ENCODE assay signal across 13 mouse cellular contexts in genomic region chr3:60615615-60616014, GRCm38 (mm10).
A peak's percentile ranks its signal among the peaks of the same experiment; 100 is the strongest.
DNase-seq lines count a peak whose midpoint lies in the region; ATAC-seq and TF ChIP-seq lines count a peak whose summit lies in the region.
"Had no signal": no experiment of that assay in that cellular context is flagged by ENCODE, and none has a peak within 500 bp of the region (broad histone marks: within the 10 kb centered on the region; RNA-seq: fewer than 3 reads in every experiment).

No protein-coding gene starts in this region.

- WGBS in intestine, postnatal 0 days: 66% methylated on average over 7 of the region's 7 CpGs
- 68% methylated on average over 7 of the region's 7 CpGs for WGBS in intestine, embryonic 15.5 days

- H3K9me3 ChIP-seq in intestine, postnatal 0 days (ENCODE audit: control insufficient read depth): no peaks in the 10 kb centered on the region
- no peaks in the 10 kb centered on the region for H3K9me3 ChIP-seq in intestine, embryonic 15.5 days
- no peaks in the 10 kb centered on the region for H3K9me3 ChIP-seq in CH12.LX (replicated peaks; ENCODE audit: low read length)
- H3K9me3 ChIP-seq: embryonic facial prominence, embryonic 15.5 days; limb, embryonic 15.5 days had no signal

- no peak overlapping the region for H3K9ac ChIP-seq in intestine, postnatal 0 days (ENCODE audit: low read depth, low read length)
- no peak overlapping the region for H3K9ac ChIP-seq in intestine, embryonic 15.5 days
- peak overlapping the region; percentile 39; the same call in 1 of the 2 replicates for H3K9ac ChIP-seq in CH12.LX (ENCODE audit: insufficient read depth, low read depth)
- H3K9ac ChIP-seq: embryonic facial prominence, embryonic 15.5 days; limb, embryonic 15.5 days had no signal

- 0 out of 2 replicates have a peak, but pooled peaks have one; percentile 7 for TF ChIP-seq CTCF in intestine, postnatal 0 days (IDR thresholded peaks at IDR 0.05; ENCODE audit: low read depth)
- no peak for TF ChIP-seq CTCF in CH12.LX (conservative IDR thresholded peaks at IDR 0.05 in 1 of 2, IDR thresholded peaks at IDR 0.05 in 1 of 2; ENCODE audit: low read depth in 2 of 2, low read length in 2 of 2)

- in situ Hi-C loops in CH12.LX (cut with MboI; ENCODE audit: low pct_ligation_motif_present, low pct_unique_long_range_greater_than_20kb, low sequenced_read_pairs): no loop called here

- H3K36me3 ChIP-seq in intestine, postnatal 0 days (ENCODE audit: control insufficient read depth, insufficient read depth): peaks cover 16% of the 10 kb centered on the region; the same call in 1 of the 2 replicates
- peaks cover 2% of the 10 kb centered on the region; the same call in 1 of the 2 replicates for H3K36me3 ChIP-seq in intestine, embryonic 15.5 days
- H3K36me3 ChIP-seq in CH12.LX (replicated peaks in 1 of 2; ENCODE audit: control insufficient read depth in 1 of 2, insufficient read depth in 1 of 2, low read length in 1 of 2): peaks cover 34 to 59% of the 10 kb centered on the region in 2 experiments

- peaks cover 22% of the 10 kb centered on the region for H3K79me2 ChIP-seq in CH12.LX (replicated peaks; ENCODE audit: control insufficient read depth, extremely low read depth, insufficient read depth, poor library complexity, severe bottlenecking)

- no peak overlapping the region for H3K27ac ChIP-seq in intestine, postnatal 0 days (ENCODE audit: low read depth, low read length)
- no peak overlapping the region for H3K27ac ChIP-seq in intestine, embryonic 15.5 days
- peak overlapping the region; percentile 76 for H3K27ac ChIP-seq in CH12.LX (ENCODE audit: insufficient read depth, low read depth)
- H3K27ac ChIP-seq: embryonic facial prominence, embryonic 15.5 days; limb, embryonic 15.5 days had no signal

- no peaks in the 10 kb centered on the region for H3K27me3 ChIP-seq in intestine, postnatal 0 days (replicated peaks; ENCODE audit: control insufficient read depth, insufficient read depth, low read length)
- H3K27me3 ChIP-seq in intestine, embryonic 15.5 days (replicated peaks): no peaks in the 10 kb centered on the region
- no peaks in the 10 kb centered on the region for H3K27me3 ChIP-seq in CH12.LX (replicated peaks)
- H3K27me3 ChIP-seq: embryonic facial prominence, embryonic 15.5 days; limb, embryonic 15.5 days had no signal

- H3K4me1 ChIP-seq in intestine, postnatal 0 days (replicated peaks; ENCODE audit: control insufficient read depth, insufficient read depth, low read length): 0 out of 2 replicates have a peak, but pooled peaks cover 4% of the 10 kb centered on the region
- no peaks in the 10 kb centered on the region for H3K4me1 ChIP-seq in intestine, embryonic 15.5 days (replicated peaks)
- peaks cover 5 to 46% of the 10 kb centered on the region in 2 experiments; a peak in 3 of 4 replicates for H3K4me1 ChIP-seq in CH12.LX (ENCODE audit: control insufficient read depth in 1 of 2, insufficient read depth in 2 of 2)
- H3K4me1 ChIP-seq: embryonic facial prominence, embryonic 15.5 days had no signal

- dilution Hi-C loops in CH12.LX (cut with MboI; ENCODE audit: extremely low pct_ligation_motif_present, extremely low pct_unique_long_range_greater_than_20kb, low sequenced_read_pairs): no loop called here

- no peak overlapping the region for H3K4me3 ChIP-seq in intestine, postnatal 0 days (ENCODE audit: low read depth, low read length)
- no peak overlapping the region for H3K4me3 ChIP-seq in intestine, embryonic 15.5 days (replicated peaks)
- peak overlapping the region in 1 of 3 experiments; percentile 5 for H3K4me3 ChIP-seq in CH12.LX (replicated peaks in 1 of 3; ENCODE audit: low read depth in 2 of 3, low read length in 2 of 3, poor library complexity in 1 of 3)
- H3K4me3 ChIP-seq: embryonic facial prominence, embryonic 15.5 days; limb, embryonic 15.5 days had no signal

- intact Hi-C loops in left cerebral cortex, postnatal 36 days (cut with DNase I): no loop called here

- no peak for TF ChIP-seq RAD21 in CH12.LX (IDR thresholded peaks at IDR 0.05; ENCODE audit: low read depth, low read length)

- TF ChIP-seq EP300 in CH12.LX (IDR thresholded peaks at IDR 0.05; ENCODE audit: low read length): peak; percentile 2; the same call in 1 of the 2 replicates

- H3K4me2 ChIP-seq in intestine, postnatal 0 days (replicated peaks; ENCODE audit: low read depth): no peak overlapping the region
- H3K4me2 ChIP-seq in intestine, embryonic 15.5 days (replicated peaks): no peak overlapping the region
- peak overlapping the region; percentile 86 for H3K4me2 ChIP-seq in CH12.LX (ENCODE audit: insufficient read depth, low read depth, poor library complexity, severe bottlenecking)
- H3K4me2 ChIP-seq: embryonic facial prominence, embryonic 15.5 days; limb, embryonic 15.5 days had no signal

- TF ChIP-seq POLR2A in CH12.LX (IDR thresholded peaks at IDR 0.05; ENCODE audit: low read depth, low read length): no peak

- no peak for ATAC-seq in intestine, postnatal 0 days
- no peak for ATAC-seq in intestine, embryonic 15.5 days
- 0 out of 2 replicates have a peak, but pooled peaks have one; percentile 15 for ATAC-seq in megakaryocyte progenitor cell, adult 5-6 weeks (replicated peaks; ENCODE audit: poor library complexity)

- DNase-seq in A20 (ENCODE audit: low read depth, low spot score): peak; percentile 70
- peak; percentile 40 for DNase-seq in CH12.LX (ENCODE audit: extremely low read depth)
- DNase-seq in adrenal gland, postnatal 4 days (ENCODE audit: low spot score in 2 of 2): no peak
- DNase-seq in left cerebral cortex, postnatal 36 days (ENCODE audit: low spot score in 2 of 2): no peak
- DNase-seq in MN1 (ENCODE audit: low spot score): no peak
- DNase-seq: adrenal gland, postnatal 14 days; cerebellum, adult 9-11 months; lung, adult 2 months had no signal

TF ChIP-seq in CH12.LX, 34 proteins besides CTCF, POLR2A, EP300 and RAD21:
- TF ChIP-seq MYC (IDR thresholded peaks at IDR 0.05; ENCODE audit: low read depth, low read length) (no peak), ZKSCAN1 (IDR thresholded peaks at IDR 0.05; ENCODE audit: borderline replicate concordance, low read depth, low read length) (no peak), CHD2 (IDR thresholded peaks at IDR 0.05; ENCODE audit: low read length) (no peak), MEF2A (IDR thresholded peaks at IDR 0.05; ENCODE audit: borderline replicate concordance, low read depth, low read length) (peak; percentile 6; the same call in 1 of the 2 replicates), TBP (conservative IDR thresholded peaks at IDR 0.05; ENCODE audit: low read depth, low read length) (no peak), MAX (IDR thresholded peaks at IDR 0.05; ENCODE audit: low read length) (no peak), ETS1 (conservative IDR thresholded peaks at IDR 0.05; ENCODE audit: low read depth, low read length) (peak; percentile 75; the same call in 1 of the 2 replicates), ZNF384 (IDR thresholded peaks at IDR 0.05; ENCODE audit: low read depth, low read length) (no peak), MXI1 (IDR thresholded peaks at IDR 0.05; ENCODE audit: low read depth, low read length) (no peak)

Comparison
In these comparisons a context has a peak if more than half of its experiments do, and no peak if none do; other contexts are left out.
1. DNase-seq: peak in A20 (single experiment) and CH12.LX (single experiment); none in adrenal gland, postnatal 4 days (0 of 2), left cerebral cortex, postnatal 36 days (0 of 2) and MN1 (single experiment).